Mouse (Mus musculus) megakaryocyte, embryonic 14.5 days (primary cell): Measurements from ENCODE around the gene Dnm3.

Experiments used
- FLI1 ChIP-seq: IDR thresholded peaks from 2 replicates; pipeline ENCODE4 v1.6.1; 2012; ENCODE audit warnings: low read length, inconsistent platforms, mixed read lengths
- GATA1 ChIP-seq: IDR thresholded peaks from 3 replicates; pipeline ENCODE4 v1.6.1; 2012; ENCODE audit warnings: mixed read lengths, low read length, inconsistent platforms, borderline replicate concordance

GRCm38 (mm10) chr1:162444805-162445204 lies 33.0 kb downstream of the Dnm3 start:
- no peak for TF ChIP-seq GATA1
- no peak for TF ChIP-seq FLI1
